Mouse (Mus musculus) embryonic facial prominence, embryonic 14.5 days (tissue): ENCODE measurements around the gene Ampd2. TPM values are rescaled to one million over a fixed set of nuclear protein-coding genes. Genes with fewer than 3 reads are reported as not detected.

Experiments
- ATAC-seq: fragments of 200-750 bp; cut with Nextera tagmentation; 2 replicates; pipeline ENCODE4 v1.8.0; 2017; ENCODE audit warnings: low read depth, moderate number of reproducible peaks, moderate TSS enrichment
- DNase-seq: peaks from one replicate; pipeline ENCODE4 v3.0.0-alpha.2; 2015; ENCODE audit warnings: low spot score
- H3K27ac ChIP-seq: fragments of 300-500 bp; sonication (generic); replicated peaks from 2 replicates; pipeline ENCODE4 v1.5.1; 2014; ENCODE audit warnings: low read depth, mild to moderate bottlenecking, low read length, moderate library complexity
- H3K27me3 ChIP-seq: fragments of 300-500 bp; sonication (generic); replicated peaks from 2 replicates; pipeline ENCODE4 v1.6.1; 2014; ENCODE audit warnings: low read length; ENCODE audit not compliant: control insufficient read depth, insufficient read depth
- H3K36me3 ChIP-seq: fragments of 300-500 bp; sonication (generic); 2 replicates; pipeline ENCODE4 v1.6.1; 2014; ENCODE audit warnings: low read length, mixed read lengths; ENCODE audit not compliant: control insufficient read depth, insufficient read depth
- H3K4me1 ChIP-seq: fragments of 300-500 bp; sonication (generic); 2 replicates; pipeline ENCODE4 v1.6.1; 2014; ENCODE audit warnings: antibody characterized with exemption, low read length; ENCODE audit not compliant: control insufficient read depth, insufficient read depth
- H3K4me2 ChIP-seq: fragments of 300-500 bp; sonication (generic); 2 replicates; pipeline ENCODE4 v1.6.1; 2014; ENCODE audit warnings: low read depth, mild to moderate bottlenecking, low read length, moderate library complexity, mixed read lengths
- H3K4me3 ChIP-seq: fragments of 300-500 bp; sonication (generic); 2 replicates; pipeline ENCODE4 v1.5.1; 2014; ENCODE audit warnings: low read depth, mild to moderate bottlenecking, low read length
- H3K9ac ChIP-seq: fragments of 300-500 bp; sonication (generic); 2 replicates; pipeline ENCODE4 v1.6.1; 2014; ENCODE audit warnings: low read depth, mild to moderate bottlenecking, low read length, moderate library complexity, mixed read lengths
- H3K9me3 ChIP-seq: fragments of 300-500 bp; sonication (generic); 2 replicates; pipeline ENCODE4 v1.6.1; 2016; ENCODE audit warnings: low read length; ENCODE audit not compliant: control insufficient read depth
- WGBS: fragments of 180-500 bp; shearing (Covaris S2); extraction: QIAGEN DNeasy Blood & Tissue Kit; methylation state at CpG from one replicate; pipeline ENCODE4 v1.1.7; 2014; 5-methylcytosine and 5-hydroxymethylcytosine counted together
- polyA plus RNA-seq: library from polyadenylated mRNA; unstranded; fragments of >200 nt; fragmentation: Nextera tagmentation; extraction: Ambion mirVana; gene quantifications from 2 replicates; pipeline ENCODE4 v1.2.1, GENCODE M21; 2014

Ampd2 gene
- polyA plus RNA-seq, 1 experiment from 2014 or later = 31.6 TPM

- Histone ChIP-seq H3K4me1 (no peaks in the 10 kb centered on the region), H3K4me2 (no peak overlapping the region), H3K4me3 (no peak overlapping the region), H3K9ac (no peak overlapping the region), H3K27ac (no peak overlapping the region), H3K9me3 (no peaks in the 10 kb centered on the region), H3K27me3 (no peaks in the 10 kb centered on the region), H3K36me3 (peaks cover 38% of the 10 kb centered on the region)
- DNase-seq = no peak
- ATAC-seq = no peak
- WGBS = 45% methylated on average over 1 of the region's 1 CpGs
Observed at GRCm38 (mm10) chr3:108124131-108124530, 37.7 kb upstream of the Ampd2 start.

GRCm38 (mm10) chr3:108123242-108123641 is 36.8 kb upstream of the Ampd2 start:
- ATAC-seq (no peak), DNase-seq (no peak)
- no peaks in the 10 kb centered on the region for H3K27me3 ChIP-seq
- H3K27ac ChIP-seq = no peak overlapping the region
- H3K9me3 ChIP-seq = no peaks in the 10 kb centered on the region
- no peak overlapping the region for H3K4me2 ChIP-seq
- peaks cover 47% of the 10 kb centered on the region for H3K36me3 ChIP-seq
- no peak overlapping the region for H3K4me3 ChIP-seq
- 87% methylated on average over 5 of the region's 5 CpGs for WGBS
- H3K9ac ChIP-seq = no peak overlapping the region
- no peaks in the 10 kb centered on the region for H3K4me1 ChIP-seq

GRCm38 (mm10) chr3:108121101-108121500 is 34.6 kb upstream of the Ampd2 start:
- ATAC-seq = no peak
- Histone ChIP-seq H3K4me3 (no peak overlapping the region), H3K27me3 (no peaks in the 10 kb centered on the region), H3K9ac (no peak overlapping the region), H3K27ac (no peak overlapping the region), H3K4me2 (no peak overlapping the region), H3K36me3 (peaks cover 65% of the 10 kb centered on the region), H3K9me3 (no peaks in the 10 kb centered on the region), H3K4me1 (no peaks in the 10 kb centered on the region)
- no peak for DNase-seq
- 89% methylated on average over 3 of the region's 3 CpGs for WGBS

GRCm38 (mm10) chr3:108117465-108117864 is 31.0 kb upstream of the Ampd2 start:
- DNase-seq (no peak), ATAC-seq (no peak)
- Histone ChIP-seq H3K27me3 (no peaks in the 10 kb centered on the region), H3K9ac (no peak overlapping the region), H3K9me3 (no peaks in the 10 kb centered on the region), H3K27ac (no peak overlapping the region), H3K4me2 (no peak overlapping the region), H3K4me1 (no peaks in the 10 kb centered on the region), H3K4me3 (no peak overlapping the region), H3K36me3 (peaks cover 84% of the 10 kb centered on the region)
- 91% methylated on average over 6 of the region's 6 CpGs for WGBS

GRCm38 (mm10) chr3:108113591-108114289 is 27.3 kb upstream of the Ampd2 start:
- Histone ChIP-seq H3K4me3 (no peak overlapping the region), H3K36me3 (peaks cover 91% of the 10 kb centered on the region), H3K4me2 (no peak overlapping the region), H3K4me1 (no peaks in the 10 kb centered on the region), H3K27ac (no peak overlapping the region), H3K9me3 (no peaks in the 10 kb centered on the region), H3K9ac (no peak overlapping the region), H3K27me3 (no peaks in the 10 kb centered on the region)
- ATAC-seq = no peak
- WGBS = 87% methylated on average over 7 of the region's 7 CpGs
- no peak for DNase-seq

GRCm38 (mm10) chr3:108112666-108113065 is 26.2 kb upstream of the Ampd2 start:
- ATAC-seq (no peak), DNase-seq (no peak)
- Histone ChIP-seq H3K4me2 (no peak overlapping the region), H3K9me3 (no peaks in the 10 kb centered on the region), H3K4me1 (no peaks in the 10 kb centered on the region), H3K4me3 (no peak overlapping the region), H3K27me3 (no peaks in the 10 kb centered on the region), H3K9ac (no peak overlapping the region), H3K27ac (no peak overlapping the region), H3K36me3 (peaks cover 91% of the 10 kb centered on the region)
- 86% methylated on average over 4 of the region's 4 CpGs for WGBS

- no peaks in the 10 kb centered on the region for H3K9me3 ChIP-seq
- no peak for ATAC-seq
- no peak overlapping the region for H3K9ac ChIP-seq
- no peak overlapping the region for H3K4me3 ChIP-seq
- no peak overlapping the region for H3K4me2 ChIP-seq
- H3K27ac ChIP-seq = no peak overlapping the region
- H3K27me3 ChIP-seq = no peaks in the 10 kb centered on the region
- WGBS = 86% methylated on average over 7 of the region's 7 CpGs
- no peak for DNase-seq
- no peaks in the 10 kb centered on the region for H3K4me1 ChIP-seq
- peaks cover 90% of the 10 kb centered on the region for H3K36me3 ChIP-seq
Observed at GRCm38 (mm10) chr3:108112246-108112645, 25.8 kb upstream of the Ampd2 start.

- no peaks in the 10 kb centered on the region for H3K4me1 ChIP-seq
- no peaks in the 10 kb centered on the region for H3K27me3 ChIP-seq
- H3K9me3 ChIP-seq = no peaks in the 10 kb centered on the region
- WGBS = 81% methylated on average over 5 of the region's 5 CpGs
- ATAC-seq (no peak), DNase-seq (no peak)
- peaks cover 85% of the 10 kb centered on the region for H3K36me3 ChIP-seq
- H3K4me3 ChIP-seq = no peak overlapping the region
- H3K4me2 ChIP-seq = no peak overlapping the region
- no peak overlapping the region for H3K27ac ChIP-seq
- H3K9ac ChIP-seq = no peak overlapping the region
Observed at GRCm38 (mm10) chr3:108111320-108111719, 24.9 kb upstream of the Ampd2 start.

GRCm38 (mm10) chr3:108105281-108105680 is 18.8 kb upstream of the Ampd2 start:
- Histone ChIP-seq H3K4me2 (no peak overlapping the region), H3K4me3 (no peak overlapping the region), H3K27me3 (no peaks in the 10 kb centered on the region), H3K9me3 (no peaks in the 10 kb centered on the region), H3K27ac (no peak overlapping the region), H3K9ac (no peak overlapping the region), H3K36me3 (peaks cover 42% of the 10 kb centered on the region), H3K4me1 (no peaks in the 10 kb centered on the region)
- WGBS = 97% methylated on average over 3 of the region's 3 CpGs
- DNase-seq (no peak), ATAC-seq (no peak)
